Comparison of ENCODE assay signal across 8 mouse cellular contexts in the genomic region with DNA sequence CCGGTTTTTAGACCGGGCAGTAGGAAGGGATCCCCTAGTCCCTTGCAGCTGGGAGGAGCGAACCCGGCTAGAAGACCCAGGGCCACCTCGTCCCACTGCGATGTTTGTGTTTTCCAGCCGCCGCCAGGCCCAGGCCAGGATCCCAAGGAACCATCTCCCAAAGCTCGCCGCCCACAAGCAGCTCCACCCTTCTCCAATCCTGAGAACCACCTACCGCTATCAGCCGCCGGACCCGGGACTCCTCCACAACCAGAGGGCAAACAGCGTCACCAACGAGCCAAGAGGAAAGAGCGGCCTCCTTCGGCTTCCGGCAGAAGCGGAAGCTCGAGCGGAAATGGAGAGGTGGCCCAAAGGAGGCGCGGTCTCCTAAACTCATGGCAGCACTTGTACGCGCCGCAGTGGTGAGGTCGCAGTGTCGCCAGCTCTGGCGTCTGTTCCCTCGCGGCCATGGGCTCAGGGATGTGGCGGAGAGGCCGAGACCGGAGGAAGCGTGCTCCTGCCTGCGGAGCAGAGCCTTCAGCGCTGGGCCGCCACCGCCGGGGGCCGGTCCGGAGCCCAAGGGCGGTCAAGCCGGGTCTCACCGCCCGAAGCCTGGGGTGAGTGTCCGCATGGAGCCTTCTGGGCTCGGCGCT. TPM values are rescaled to one million over a fixed set of nuclear protein-coding genes. Genes with fewer than 3 reads are reported as not detected.
A peak's percentile ranks its signal among the peaks of the same experiment; 100 is the strongest.
DNase-seq lines count a peak whose midpoint lies in the region; ATAC-seq and TF ChIP-seq lines count a peak whose summit lies in the region.

A gene (minus strand): TSS at position 274 of the 632 bp plus-strand sequence.
A gene (plus strand): TSS at position 350 of the 632 bp plus-strand sequence.

- TF ChIP-seq EP300 in CH12.LX (IDR thresholded peaks at IDR 0.05; ENCODE audit: low read length): no peak

- peaks cover 22 to 53% of the 10 kb centered on the region in 2 experiments for H3K36me3 ChIP-seq in CH12.LX (replicated peaks in 1 of 2; ENCODE audit: control insufficient read depth in 1 of 2, insufficient read depth in 1 of 2, low read length in 1 of 2)
- peaks cover under 1% of the 10 kb centered on the region; the same call in 1 of the 2 replicates for H3K36me3 ChIP-seq in forebrain, embryonic 11.5 days (ENCODE audit: control insufficient read depth, insufficient read depth, low read length)
- H3K36me3 ChIP-seq in heart, embryonic 16.5 days (ENCODE audit: control insufficient read depth, insufficient read depth): peaks cover 17% of the 10 kb centered on the region
- H3K36me3 ChIP-seq in liver, embryonic 15.5 days (replicated peaks): peaks cover 24% of the 10 kb centered on the region
- H3K36me3 ChIP-seq in neural tube, embryonic 12.5 days: peaks cover 26% of the 10 kb centered on the region

- peaks cover 5 to 63% of the 10 kb centered on the region in 2 experiments for H3K4me1 ChIP-seq in CH12.LX (ENCODE audit: control insufficient read depth in 1 of 2, insufficient read depth in 2 of 2)
- peaks cover 3% of the 10 kb centered on the region; the same call in 1 of the 2 replicates for H3K4me1 ChIP-seq in forebrain, embryonic 11.5 days (replicated peaks; ENCODE audit: control insufficient read depth, insufficient read depth, low read length)
- peaks cover 18% of the 10 kb centered on the region for H3K4me1 ChIP-seq in heart, embryonic 16.5 days (ENCODE audit: control insufficient read depth, insufficient read depth, low read length)
- peaks cover 25% of the 10 kb centered on the region for H3K4me1 ChIP-seq in liver, embryonic 15.5 days (replicated peaks)
- peaks cover 16% of the 10 kb centered on the region for H3K4me1 ChIP-seq in neural tube, embryonic 12.5 days

- in situ Hi-C loops in CH12.LX (cut with MboI; ENCODE audit: low pct_ligation_motif_present, low pct_unique_long_range_greater_than_20kb, low sequenced_read_pairs): no loop called here

- TF ChIP-seq POLR2A in CH12.LX (IDR thresholded peaks at IDR 0.05; ENCODE audit: low read depth, low read length): peak; percentile 96

- dilution Hi-C loops in CH12.LX (cut with MboI; ENCODE audit: extremely low pct_ligation_motif_present, extremely low pct_unique_long_range_greater_than_20kb, low sequenced_read_pairs): no loop called here

- no peak for TF ChIP-seq RAD21 in CH12.LX (IDR thresholded peaks at IDR 0.05; ENCODE audit: low read depth, low read length)

- no peaks in the 10 kb centered on the region for H3K27me3 ChIP-seq in CH12.LX (replicated peaks)
- H3K27me3 ChIP-seq in forebrain, embryonic 11.5 days (ENCODE audit: control insufficient read depth, insufficient read depth, low read length): no peaks in the 10 kb centered on the region
- H3K27me3 ChIP-seq in heart, embryonic 16.5 days (ENCODE audit: control insufficient read depth, insufficient read depth, low read length): no peaks in the 10 kb centered on the region
- H3K27me3 ChIP-seq in liver, embryonic 15.5 days: no peaks in the 10 kb centered on the region
- H3K27me3 ChIP-seq in neural tube, embryonic 12.5 days (replicated peaks): no peaks in the 10 kb centered on the region

- ATAC-seq in forebrain, embryonic 11.5 days (replicated peaks; ENCODE audit: low FRiP score): peak; percentile 92
- ATAC-seq in heart, embryonic 16.5 days (replicated peaks; ENCODE audit: extremely low read depth, insufficient read depth, low FRiP score): peak; percentile 94
- ATAC-seq in liver, embryonic 15.5 days (ENCODE audit: insufficient read depth): peak; percentile 94
- ATAC-seq in neural tube, embryonic 12.5 days (ENCODE audit: low FRiP score, low read depth): peak; percentile 92

- WGBS in forebrain, embryonic 11.5 days: 0% methylated on average over 50 of the region's 50 CpGs
- under 1% methylated on average over 50 of the region's 50 CpGs for WGBS in heart, embryonic 16.5 days
- under 1% methylated on average over 50 of the region's 50 CpGs for WGBS in liver, embryonic 15.5 days (ENCODE audit: insufficient replicate concordance)
- WGBS in neural tube, embryonic 12.5 days: under 1% methylated on average over 50 of the region's 50 CpGs

- H3K27ac ChIP-seq in CH12.LX (ENCODE audit: insufficient read depth, low read depth): 0 out of 2 replicates have a peak within 1 kb of the TSS, but pooled peaks have one; percentile 6
- H3K27ac ChIP-seq in forebrain, embryonic 11.5 days (ENCODE audit: low read depth, low read length): peak within 1 kb of the TSS; percentile 42; the same call in 1 of the 2 replicates
- H3K27ac ChIP-seq in heart, embryonic 16.5 days (ENCODE audit: low read length): peak within 1 kb of the TSS; percentile 92
- peak within 1 kb of the TSS; percentile 84 for H3K27ac ChIP-seq in liver, embryonic 15.5 days (replicated peaks)
- peak within 1 kb of the TSS; percentile 60 for H3K27ac ChIP-seq in neural tube, embryonic 12.5 days

- peak within 1 kb of the TSS; percentile 84 to 97 (median 91) for H3K4me3 ChIP-seq in CH12.LX (replicated peaks in 1 of 3; ENCODE audit: low read depth in 2 of 3, low read length in 2 of 3, poor library complexity in 1 of 3)
- H3K4me3 ChIP-seq in forebrain, embryonic 11.5 days (ENCODE audit: low read depth, low read length): peak within 1 kb of the TSS; percentile 87
- peak within 1 kb of the TSS; percentile 85 for H3K4me3 ChIP-seq in heart, embryonic 16.5 days (ENCODE audit: low read length)
- H3K4me3 ChIP-seq in liver, embryonic 15.5 days (replicated peaks): peak within 1 kb of the TSS; percentile 88
- peak within 1 kb of the TSS; percentile 90 for H3K4me3 ChIP-seq in neural tube, embryonic 12.5 days

- no peaks in the 10 kb centered on the region for H3K9me3 ChIP-seq in CH12.LX (replicated peaks; ENCODE audit: low read length)
- H3K9me3 ChIP-seq in forebrain, embryonic 11.5 days (ENCODE audit: control insufficient read depth, low read length): no peaks in the 10 kb centered on the region
- no peaks in the 10 kb centered on the region for H3K9me3 ChIP-seq in heart, embryonic 16.5 days (replicated peaks; ENCODE audit: control insufficient read depth, low read length)
- H3K9me3 ChIP-seq in liver, embryonic 15.5 days (replicated peaks): no peaks in the 10 kb centered on the region
- no peaks in the 10 kb centered on the region for H3K9me3 ChIP-seq in neural tube, embryonic 12.5 days

- H3K79me2 ChIP-seq in CH12.LX (replicated peaks; ENCODE audit: control insufficient read depth, extremely low read depth, insufficient read depth, poor library complexity, severe bottlenecking): peaks cover 36% of the 10 kb centered on the region

- H3K4me2 ChIP-seq in CH12.LX (ENCODE audit: insufficient read depth, low read depth, poor library complexity, severe bottlenecking): peak within 1 kb of the TSS; percentile 99
- peak within 1 kb of the TSS; percentile 67 for H3K4me2 ChIP-seq in forebrain, embryonic 11.5 days (ENCODE audit: low read depth, low read length, severe bottlenecking)
- H3K4me2 ChIP-seq in heart, embryonic 16.5 days (ENCODE audit: low read depth, low read length): peak within 1 kb of the TSS; percentile 78
- H3K4me2 ChIP-seq in liver, embryonic 15.5 days: peak within 1 kb of the TSS; percentile 89
- peak within 1 kb of the TSS; percentile 77 for H3K4me2 ChIP-seq in neural tube, embryonic 12.5 days (replicated peaks)

- 0 out of 4 replicates have a peak, but pooled peaks of 1 of the 2 experiments have one; percentile 24 for TF ChIP-seq CTCF in CH12.LX (conservative IDR thresholded peaks at IDR 0.05 in 1 of 2, IDR thresholded peaks at IDR 0.05 in 1 of 2; ENCODE audit: low read depth in 2 of 2, low read length in 2 of 2)

- peak within 1 kb of the TSS; percentile 69 for H3K9ac ChIP-seq in CH12.LX (ENCODE audit: insufficient read depth, low read depth)
- H3K9ac ChIP-seq in forebrain, embryonic 11.5 days (ENCODE audit: low read length): peak within 1 kb of the TSS; percentile 81
- peak within 1 kb of the TSS; percentile 89 for H3K9ac ChIP-seq in heart, embryonic 16.5 days (ENCODE audit: low read length)
- H3K9ac ChIP-seq in liver, embryonic 15.5 days: peak within 1 kb of the TSS; percentile 83
- H3K9ac ChIP-seq in neural tube, embryonic 12.5 days: peak within 1 kb of the TSS; percentile 79

- peak; percentile 91 for DNase-seq in CH12.LX (ENCODE audit: extremely low read depth)
- peak; percentile 89 for DNase-seq in c-Kit-positive CD71-positive TER-119-negative erythroid progenitor cells, embryonic 14.5 days (ENCODE audit: low read depth)
- peak; percentile 89 for DNase-seq in forebrain, embryonic 11.5 days (ENCODE audit: low spot score)
- DNase-seq in kidney, postnatal 36 days: peak; percentile 93 to 94
- DNase-seq in telencephalon, adult 2 months (ENCODE audit: low read depth, low spot score): peak; percentile 90

TF ChIP-seq in CH12.LX, 34 proteins besides CTCF, POLR2A, EP300 and RAD21 (continues in another document):
- TF ChIP-seq KAT2A (IDR thresholded peaks at IDR 0.05; ENCODE audit: insufficient replicate concordance, low read length): peak; percentile 84; the same call in 1 of the 2 replicates
- 0 out of 2 replicates have a peak, but pooled peaks have one; percentile 19 for TF ChIP-seq NRF1 (IDR thresholded peaks at IDR 0.05; ENCODE audit: low read depth, low read length)
- TF ChIP-seq ELF1 (IDR thresholded peaks at IDR 0.05; ENCODE audit: low read depth, low read length): peak; percentile 95
- peak; percentile 26; the same call in 1 of the 2 replicates for TF ChIP-seq ETS1 (conservative IDR thresholded peaks at IDR 0.05; ENCODE audit: low read depth, low read length)
- peak; percentile 92 for TF ChIP-seq HCFC1 (IDR thresholded peaks at IDR 0.05; ENCODE audit: low read depth, low read length)
- TF ChIP-seq ZKSCAN1 (IDR thresholded peaks at IDR 0.05; ENCODE audit: borderline replicate concordance, low read depth, low read length): no peak
- TF ChIP-seq NELFE (IDR thresholded peaks at IDR 0.05; ENCODE audit: low read depth, low read length): peak; percentile 96

RNA-seq across cellular contexts. Expression of the first gene that starts in this region (rescaled TPM):
- total RNA-seq in CH12.LX (2012; rRNA removed) (31.2 and 36.4 TPM in 2 replicates), CH12.LX (2014; rRNA removed) (51.0 and 53.8 TPM in 2 replicates)
- 43.4 and 56.7 TPM in 2 replicates for polyA plus RNA-seq in CH12.LX (2012; ENCODE audit: insufficient read length, low read depth)
- 30.7 and 31.9 TPM in 2 replicates for polyA plus RNA-seq in forebrain, embryonic 11.5 days (2014; fragmentation: Nextera tagmentation; extraction: Ambion mirVana)
- 19.9 and 22.8 TPM in 2 replicates for polyA plus RNA-seq in heart, embryonic 16.5 days (2015; fragmentation: Nextera tagmentation; extraction: Ambion mirVana)
- 9.9 and 10.3 TPM in 2 replicates for polyA plus RNA-seq in liver, embryonic 15.5 days (2015; fragmentation: Nextera tagmentation; extraction: Ambion mirVana)
- 34.1 and 36.1 TPM in 2 replicates for polyA plus RNA-seq in neural tube, embryonic 12.5 days (2016; fragmentation: Nextera tagmentation; extraction: Ambion mirVana)

RNA-seq across cellular contexts. Expression of the second gene that starts in this region (rescaled TPM):
- 20.4 and 23.0 TPM in 2 replicates for total RNA-seq in CH12.LX (2012; rRNA removed)
- 32.7 and 35.9 TPM in 2 replicates for total RNA-seq in CH12.LX (2014; rRNA removed)
- 15.4 and 18.7 TPM in 2 replicates for polyA plus RNA-seq in CH12.LX (2012; ENCODE audit: insufficient read length, low read depth)
- polyA plus RNA-seq in forebrain, embryonic 11.5 days (2014; fragmentation: Nextera tagmentation; extraction: Ambion mirVana): 19.7 and 21.9 TPM in 2 replicates
- polyA plus RNA-seq in heart, embryonic 16.5 days (2015; fragmentation: Nextera tagmentation; extraction: Ambion mirVana): 18.6 and 18.8 TPM in 2 replicates
- polyA plus RNA-seq in liver, embryonic 15.5 days (2015; fragmentation: Nextera tagmentation; extraction: Ambion mirVana): 5.9 and 6.7 TPM in 2 replicates
- polyA plus RNA-seq in neural tube, embryonic 12.5 days (2016; fragmentation: Nextera tagmentation; extraction: Ambion mirVana): 14.9 and 16.8 TPM in 2 replicates

Comparison
In these comparisons a context has a peak if more than half of its experiments do, and no peak if none do; other contexts are left out.
1. Peak in every context shown above with its lines: DNase-seq, ATAC-seq, H3K4me3 ChIP-seq and H3K27ac ChIP-seq.
2. H3K27ac ChIP-seq: peak in every context shown above with its lines; median percentile 92 in heart, embryonic 16.5 days; 84 in liver, embryonic 15.5 days; 60 in neural tube, embryonic 12.5 days; 42 in forebrain, embryonic 11.5 days; 6 in CH12.LX.